Mouse (Mus musculus) embryonic fibroblast, embryonic 13.5 days (primary cell): Measurements from ENCODE around the gene Ggt7. TPM values are rescaled to one million over a fixed set of nuclear protein-coding genes. Genes with fewer than 3 reads are reported as not detected.

ENCODE experiments used
- H3K27ac ChIP-seq: 2 replicates; pipeline ENCODE4 v1.5.1; 2012; ENCODE audit warnings: low read length, control low read depth, inconsistent platforms; ENCODE audit not compliant: insufficient read depth
- H3K4me1 ChIP-seq: 2 replicates; pipeline ENCODE4 v1.6.1; 2011; ENCODE audit warnings: low read length; ENCODE audit not compliant: control insufficient read depth, insufficient read depth
- H3K4me3 ChIP-seq: 2 replicates; pipeline ENCODE4 v1.5.1; 2011; ENCODE audit warnings: mild to moderate bottlenecking, control low read depth, low read length; ENCODE audit not compliant: insufficient read depth
- CTCF ChIP-seq: IDR thresholded peaks from 2 replicates; pipeline ENCODE4 v1.5.1; 2011; ENCODE audit warnings: mild to moderate bottlenecking, control low read depth, low read length, moderate library complexity, borderline replicate concordance; ENCODE audit not compliant: insufficient read depth
- POLR2A ChIP-seq: IDR thresholded peaks from 2 replicates; pipeline ENCODE4 v1.6.1; 2011; ENCODE audit warnings: low read depth, mild to moderate bottlenecking, control low read depth, low read length, moderate library complexity
- polyA plus RNA-seq: library from polyadenylated mRNA; stranded (reverse); fragments of >200 nt; gene quantifications from 2 replicates; pipeline ENCODE4 v1.2.4, GENCODE M21; 2011; ENCODE audit warnings: low read depth; ENCODE audit not compliant: missing spikeins, insufficient read length

Gene Ggt7
- polyA plus RNA-seq, 1 experiment, result 11.0 TPM

DNA sequence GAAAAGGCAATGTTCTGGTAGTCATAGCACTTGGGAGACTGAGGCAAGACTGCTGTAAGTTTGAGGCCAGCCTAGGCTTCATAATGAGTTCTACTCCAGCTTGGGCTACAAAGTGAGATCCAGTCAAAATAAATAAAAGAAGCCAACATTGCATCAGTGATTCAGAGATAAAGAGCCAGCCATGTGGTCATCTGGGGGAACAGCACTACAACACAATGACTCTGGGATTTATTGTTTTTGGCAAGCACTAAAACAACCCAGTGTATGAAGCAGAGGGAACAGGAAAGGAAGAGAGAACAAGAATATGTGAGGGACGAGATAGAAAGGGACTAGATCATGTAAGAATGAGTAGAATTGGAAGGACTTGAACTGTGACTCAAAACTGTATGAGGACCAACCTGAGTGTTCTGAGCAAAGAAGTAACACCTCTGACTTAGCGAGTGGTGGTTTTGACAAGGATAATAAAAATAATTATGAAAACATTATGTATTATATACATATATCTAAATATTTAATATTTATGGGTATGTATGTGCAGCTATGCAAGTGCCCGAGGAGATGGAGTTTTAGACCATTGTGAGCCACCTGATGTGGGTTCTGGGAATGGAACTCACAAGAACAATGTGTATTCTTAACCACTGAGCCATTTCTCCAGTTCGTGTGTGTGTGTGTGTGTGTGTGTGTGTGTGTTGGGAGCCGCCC, 19.9 kb upstream of the Ggt7 start:
- Histone ChIP-seq H3K4me1 (no peaks in the 10 kb centered on the region), H3K4me3 (no peak overlapping the region), H3K27ac (no peak overlapping the region)
- TF ChIP-seq CTCF, result no peak
- TF ChIP-seq POLR2A, result no peak

DNA sequence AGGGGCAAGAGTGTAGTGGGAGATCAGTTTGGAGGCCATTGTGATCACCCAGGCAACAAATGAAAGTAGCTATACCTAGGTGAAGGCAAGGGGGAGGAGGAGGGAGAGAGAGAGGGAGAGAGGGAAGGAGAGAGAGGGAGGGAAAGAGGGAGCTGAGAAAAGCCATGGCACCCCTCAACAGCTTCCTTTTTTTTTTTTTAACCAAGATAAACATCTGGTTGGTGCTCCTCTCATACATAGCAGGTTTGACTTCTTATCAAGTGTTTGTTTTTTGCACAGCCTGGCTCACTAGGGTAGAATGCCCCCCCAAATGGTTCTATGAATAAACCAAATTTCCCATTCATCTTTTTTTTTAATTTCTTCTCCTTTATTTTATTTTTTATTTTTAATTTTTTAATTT, 18.3 kb upstream of the Ggt7 start:
- H3K4me3 ChIP-seq, result no peak overlapping the region
- H3K27ac ChIP-seq, result no peak overlapping the region
- TF ChIP-seq POLR2A (no peak), CTCF (no peak)

DNA sequence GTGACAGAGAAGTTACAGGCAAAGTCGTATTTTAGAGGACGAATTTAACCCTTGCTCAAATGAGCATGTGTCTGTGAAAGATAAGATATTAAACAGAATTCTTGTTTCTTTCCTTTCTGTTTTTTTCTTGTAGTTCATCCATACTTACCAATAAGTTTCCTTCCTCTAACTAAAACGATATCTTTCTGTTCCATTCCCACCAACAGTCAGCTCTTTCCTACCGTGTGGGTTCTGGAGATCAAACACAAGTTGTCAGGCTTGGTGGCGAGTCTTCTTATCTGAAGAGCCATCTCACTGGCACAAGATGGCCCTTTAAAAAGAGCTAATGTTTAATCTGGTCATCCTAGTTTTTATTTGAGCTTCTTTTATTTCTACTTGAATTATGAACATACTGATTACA, 9.3 kb upstream of the Ggt7 start:
- Histone ChIP-seq H3K4me1 (no peaks in the 10 kb centered on the region), H3K27ac (no peak overlapping the region), H3K4me3 (no peak overlapping the region)
- no peak for TF ChIP-seq CTCF
- no peak for TF ChIP-seq POLR2A

More for the DNA sequence above, 18.3 kb upstream of the Ggt7 start:
- no peaks in the 10 kb centered on the region for H3K4me1 ChIP-seq

DNA sequence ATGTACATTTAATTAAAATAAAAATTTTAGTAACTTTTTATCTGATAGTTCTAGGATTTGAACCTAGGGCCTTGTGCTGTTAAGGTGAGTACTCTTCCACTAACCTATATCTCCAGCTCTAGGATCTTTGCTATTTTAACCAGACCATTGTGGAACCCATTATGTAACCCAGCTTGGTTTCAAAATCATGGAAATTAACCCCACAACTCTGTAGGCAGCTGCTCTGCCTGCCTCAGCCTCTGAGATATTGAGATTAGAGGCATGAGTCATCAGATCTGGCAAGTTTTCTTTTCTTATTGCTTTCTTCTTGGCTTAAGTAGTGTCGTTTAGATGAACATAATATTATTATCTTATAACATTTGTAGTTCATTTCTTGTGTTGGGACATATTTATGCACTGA, 6.3 kb upstream of the Ggt7 start:
- no peak overlapping the region for H3K27ac ChIP-seq
- no peaks in the 10 kb centered on the region for H3K4me1 ChIP-seq
- H3K4me3 ChIP-seq, result no peak overlapping the region
- no peak for TF ChIP-seq POLR2A

DNA sequence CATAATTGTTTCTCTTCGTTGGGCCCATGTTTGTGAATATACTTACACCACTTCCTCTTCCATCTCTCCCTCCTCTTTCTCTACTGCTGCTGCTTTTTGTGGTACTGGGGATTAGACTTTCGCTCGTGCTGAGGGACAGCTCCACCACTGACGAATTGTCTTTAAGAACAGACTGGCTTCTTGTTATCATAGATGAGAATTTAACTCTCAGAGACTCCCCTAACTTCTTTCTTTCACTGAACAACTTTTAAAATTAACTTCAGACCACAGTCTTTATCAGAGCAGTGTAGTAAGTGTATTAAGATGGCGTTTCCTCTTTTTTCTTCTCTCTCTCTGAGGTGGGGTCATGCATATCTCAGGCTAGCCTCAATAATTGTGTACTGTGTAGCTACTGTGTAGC, 5.7 kb upstream of the Ggt7 start:
- Histone ChIP-seq H3K4me1 (no peaks in the 10 kb centered on the region), H3K4me3 (no peak overlapping the region), H3K27ac (no peak overlapping the region)
- TF ChIP-seq CTCF (no peak), POLR2A (no peak)

DNA sequence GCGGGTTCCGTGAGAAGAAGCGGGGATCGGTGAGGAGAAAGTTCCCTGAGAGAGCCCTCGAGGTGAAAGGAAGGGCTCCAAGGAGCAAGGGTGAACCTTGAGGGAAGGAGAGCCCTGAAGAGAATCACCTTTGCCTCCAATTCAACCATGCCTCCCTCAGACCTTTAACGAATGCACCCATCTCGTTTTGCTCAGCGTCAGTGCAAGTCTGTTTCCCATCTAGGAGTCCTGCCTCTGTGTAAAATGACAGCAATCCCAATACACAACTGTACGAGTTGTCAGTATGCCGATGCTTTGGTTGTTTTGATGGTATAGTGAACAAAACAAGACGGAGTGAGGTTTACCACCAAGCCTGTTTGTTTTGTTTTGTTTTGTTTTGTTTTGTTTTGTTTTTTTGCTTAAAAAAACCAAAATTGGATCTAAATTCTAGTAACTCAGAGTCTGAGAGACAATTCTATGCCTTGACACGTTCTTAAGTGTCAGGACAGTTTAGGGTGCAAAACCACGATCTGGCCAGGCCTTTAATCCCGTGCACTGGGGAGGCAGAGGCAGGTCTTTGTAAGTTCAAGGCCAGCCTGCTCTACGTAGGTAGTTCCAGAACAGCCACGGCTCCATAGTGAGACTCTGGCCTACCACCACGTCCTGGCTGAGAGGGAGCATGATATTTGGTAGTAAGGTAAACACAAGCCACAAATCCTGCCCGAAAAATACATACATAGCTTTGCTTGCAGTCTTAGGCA, 664 bp upstream of the Ggt7 start:
- Histone ChIP-seq H3K4me1 (no peaks in the 10 kb centered on the region), H3K4me3 (peak overlapping the region; percentile 73), H3K27ac (no peak overlapping the region)
- TF ChIP-seq CTCF, result no peak
- TF ChIP-seq POLR2A, result no peak

DNA sequence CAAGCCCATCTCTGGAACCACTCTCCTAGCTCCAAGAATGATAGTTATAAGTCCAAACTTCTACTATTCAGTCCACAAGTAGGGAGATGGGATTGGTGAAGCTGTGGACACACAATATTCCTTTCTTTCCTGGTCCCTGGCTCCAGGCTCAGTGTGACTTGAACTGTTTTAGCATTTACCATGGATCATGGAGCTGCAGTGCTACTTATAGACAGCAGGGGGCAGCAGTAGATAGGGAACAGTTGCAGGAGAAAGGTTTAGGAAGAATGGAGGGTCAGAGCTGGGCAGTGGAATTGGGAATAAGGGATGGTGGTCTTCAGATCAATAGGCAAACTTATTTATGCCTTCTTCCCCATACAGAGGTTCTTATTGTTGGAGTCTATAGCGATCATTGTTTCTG, 2.1 kb downstream of the Ggt7 start:
- no peak overlapping the region for H3K4me3 ChIP-seq
- TF ChIP-seq POLR2A, result no peak
- TF ChIP-seq CTCF, result peak; percentile 41; the same call in 1 of the 2 replicates
- no peaks in the 10 kb centered on the region for H3K4me1 ChIP-seq
- no peak overlapping the region for H3K27ac ChIP-seq

DNA sequence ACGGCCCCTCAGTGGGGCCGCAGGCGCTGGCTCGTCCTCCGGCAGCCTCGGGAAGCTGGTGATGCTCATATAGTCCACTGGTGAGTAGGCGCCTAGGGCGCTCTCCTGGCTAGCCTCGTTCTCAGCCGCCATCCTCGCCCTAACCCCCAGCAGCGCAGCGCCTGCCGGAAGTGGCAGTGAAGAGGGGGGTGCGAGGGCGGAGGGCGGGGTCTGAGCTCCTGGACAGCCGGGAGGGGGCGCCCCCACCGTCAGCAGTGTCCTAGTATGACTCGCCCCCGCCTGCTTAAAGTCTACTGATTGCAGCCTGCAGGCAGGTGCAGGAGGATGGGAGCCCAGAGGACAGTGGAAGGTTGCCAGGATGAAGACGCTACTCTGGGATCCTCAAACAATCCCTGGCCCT, 3.4 kb downstream of the Ggt7 start:
- peak overlapping the region; percentile 43 for H3K4me3 ChIP-seq
- no peak overlapping the region for H3K27ac ChIP-seq
- no peaks in the 10 kb centered on the region for H3K4me1 ChIP-seq
- TF ChIP-seq CTCF, result 0 out of 2 replicates have a peak, but pooled peaks have one; percentile 19
- peak; percentile 59 for TF ChIP-seq POLR2A

DNA sequence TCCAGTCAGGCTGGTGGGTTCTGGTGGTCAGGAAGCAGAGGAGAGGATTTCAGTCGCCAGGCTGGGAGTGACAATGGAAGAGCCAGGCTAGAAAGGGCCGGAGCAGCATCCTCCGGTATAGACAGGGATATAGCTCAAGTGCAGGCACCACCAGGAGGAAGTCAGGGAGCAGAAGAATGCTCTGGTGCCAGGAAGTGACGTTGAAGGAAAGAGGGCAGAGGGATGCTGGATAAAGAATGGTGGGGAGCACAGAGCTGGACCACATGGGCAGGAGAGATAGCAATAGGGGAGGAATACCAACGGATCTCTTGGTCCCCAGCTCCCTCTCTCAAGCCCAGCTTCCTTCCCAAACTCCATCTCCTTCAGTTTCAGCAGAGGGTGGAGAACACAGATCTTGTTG, 4.5 kb downstream of the Ggt7 start:
- peak overlapping the region; percentile 43; the same call in 1 of the 2 replicates for H3K4me3 ChIP-seq

DNA sequence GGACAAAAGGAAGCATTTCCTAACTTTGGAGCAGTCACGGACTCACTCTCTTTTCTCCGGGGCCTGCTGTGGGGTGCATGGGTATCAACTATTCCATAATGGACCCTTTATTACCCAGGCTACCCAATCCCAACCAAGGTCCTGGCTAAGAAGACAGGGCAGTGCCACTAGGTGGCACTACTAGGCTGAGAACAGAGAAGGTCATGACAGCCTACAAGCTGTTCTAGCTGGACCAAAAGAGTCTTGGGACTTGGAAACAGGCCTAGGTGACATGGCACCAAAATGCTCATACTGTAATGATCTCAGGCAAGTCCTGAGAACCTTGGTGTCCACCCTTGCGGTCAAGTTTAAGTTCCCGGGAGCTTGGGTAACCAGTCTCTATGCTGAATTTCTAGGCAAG, 5.6 kb downstream of the Ggt7 start:
- no peak overlapping the region for H3K4me3 ChIP-seq
- H3K4me1 ChIP-seq, result no peaks in the 10 kb centered on the region
- no peak overlapping the region for H3K27ac ChIP-seq
- TF ChIP-seq CTCF, result peak; percentile 46; the same call in 1 of the 2 replicates
- TF ChIP-seq POLR2A, result no peak

More for the DNA sequence above, 4.5 kb downstream of the Ggt7 start:
- TF ChIP-seq CTCF, result no peak
- no peak for TF ChIP-seq POLR2A
- H3K4me1 ChIP-seq, result no peaks in the 10 kb centered on the region
- no peak overlapping the region for H3K27ac ChIP-seq
